Mouse (Mus musculus) G1E (cell line): ENCODE measurements around the gene Capzb. TPM values are rescaled to one million over a fixed set of nuclear protein-coding genes. Genes with fewer than 3 reads are reported as not detected.

ENCODE experiments used
- ATAC-seq: 2 replicates; pipeline ENCODE4 v1.8.0; 2016; ENCODE audit warnings: mild to moderate bottlenecking; ENCODE audit not compliant: insufficient number of reproducible peaks, poor library complexity, low FRiP score, severe bottlenecking; ENCODE audit errors: extremely low read depth
- DNase-seq: peaks from one replicate; pipeline ENCODE4 v3.0.0; 2012; ENCODE audit warnings: low spot score
- H3K27me3 ChIP-seq: 2 replicates; pipeline ENCODE4 v1.6.1; 2012; ENCODE audit warnings: mild to moderate bottlenecking, low read length, inconsistent platforms; ENCODE audit not compliant: insufficient read depth
- H3K36me3 ChIP-seq: replicated peaks from 2 replicates; pipeline ENCODE3; 2012; ENCODE audit warnings: mild to moderate bottlenecking, inconsistent platforms
- H3K4me1 ChIP-seq: 2 replicates; pipeline ENCODE4 v1.6.1; 2012; ENCODE audit warnings: low read depth, low read length, inconsistent platforms, mixed read lengths; ENCODE audit not compliant: insufficient read depth
- H3K4me3 ChIP-seq: 2 replicates; pipeline ENCODE4 v1.5.1; 2012; ENCODE audit warnings: low read depth, mild to moderate bottlenecking, inconsistent platforms, low read length, moderate library complexity, mixed read lengths
- H3K9me3 ChIP-seq: replicated peaks from 2 replicates; pipeline ENCODE4 v1.6.1; 2012; ENCODE audit warnings: inconsistent platforms
- CTCF ChIP-seq: IDR thresholded peaks from 2 replicates; pipeline ENCODE4 v1.5.1; 2012; ENCODE audit warnings: low read depth, low read length, inconsistent platforms, mixed read lengths
- GATA1 ChIP-seq: IDR thresholded peaks from 2 replicates; pipeline ENCODE4 v1.6.1; 2012; ENCODE audit warnings: borderline replicate concordance, low read length, inconsistent platforms, mixed read lengths
- GATA2 ChIP-seq: IDR thresholded peaks from 2 replicates; pipeline ENCODE4 v1.6.1; 2012; ENCODE audit warnings: low read depth, low read length, inconsistent platforms, borderline replicate concordance
- POLR2AphosphoS5 ChIP-seq: IDR thresholded peaks from 2 replicates; pipeline ENCODE4 v1.6.1; 2012; ENCODE audit warnings: low read depth, low read length, inconsistent platforms; ENCODE audit not compliant: insufficient replicate concordance
- TAL1 ChIP-seq: conservative IDR thresholded peaks from 2 replicates; pipeline ENCODE4 v1.6.1; 2012; ENCODE audit warnings: low read depth, low read length, inconsistent platforms, mixed read lengths
- polyA plus RNA-seq: library from polyadenylated mRNA; stranded (reverse); fragments of >175 nt; gene quantifications from 2 replicates; pipeline ENCODE4 v1.2.3, GENCODE M21; 2012
- total RNA-seq, 2 experiments: library from RNA; stranded (forward) in 1 of 2; stranded (reverse) in 1 of 2; fragments of 200-1000 nt in 1 of 2; fragments of >200 nt in 1 of 2; fragmentation: Nextera tagmentation in 1 of 2; gene quantifications; 2 replicates each; pipeline ENCODE4 v1.2.3; 2014 to 2017

Capzb gene
- total and polyA plus RNA-seq, 3 experiments = 91.8 to 310 (median 110) TPM

GRCm38 (mm10) chr4:139262981-139263380 lies 70.3 kb downstream of the Capzb start:
- Histone ChIP-seq H3K27me3 (no peaks in the 10 kb centered on the region), H3K4me1 (peaks cover 3% of the 10 kb centered on the region), H3K4me3 (no peak overlapping the region), H3K9me3 (no peaks in the 10 kb centered on the region), H3K36me3 (peaks cover 100% of the 10 kb centered on the region)
- ATAC-seq (no peak), DNase-seq (no peak)
- no peak for TF ChIP-seq CTCF

- DNase-seq = no peak
- no peak for ATAC-seq
These were observed 73.2 kb downstream of the Capzb start for GRCm38 (mm10) chr4:139265783-139266499.

GRCm38 (mm10) chr4:139266500-139266865 lies 73.8 kb downstream of the Capzb start:
- no peak for TF ChIP-seq TAL1
- no peak for TF ChIP-seq GATA1
- no peak for TF ChIP-seq POLR2AphosphoS5
- no peak for TF ChIP-seq GATA2
- TF ChIP-seq CTCF = no peak
- Histone ChIP-seq H3K36me3 (peaks cover 100% of the 10 kb centered on the region), H3K4me1 (no peaks in the 10 kb centered on the region), H3K9me3 (no peaks in the 10 kb centered on the region), H3K4me3 (no peak overlapping the region), H3K27me3 (no peaks in the 10 kb centered on the region)
- no peak for DNase-seq
- no peak for ATAC-seq

More at GRCm38 (mm10) chr4:139265783-139266499, 73.2 kb downstream of the Capzb start:
- no peak for TF ChIP-seq TAL1
- no peaks in the 10 kb centered on the region for H3K9me3 ChIP-seq
- H3K27me3 ChIP-seq = no peaks in the 10 kb centered on the region
- no peaks in the 10 kb centered on the region for H3K4me1 ChIP-seq
- peaks cover 100% of the 10 kb centered on the region for H3K36me3 ChIP-seq
- H3K4me3 ChIP-seq = no peak overlapping the region

DNA sequence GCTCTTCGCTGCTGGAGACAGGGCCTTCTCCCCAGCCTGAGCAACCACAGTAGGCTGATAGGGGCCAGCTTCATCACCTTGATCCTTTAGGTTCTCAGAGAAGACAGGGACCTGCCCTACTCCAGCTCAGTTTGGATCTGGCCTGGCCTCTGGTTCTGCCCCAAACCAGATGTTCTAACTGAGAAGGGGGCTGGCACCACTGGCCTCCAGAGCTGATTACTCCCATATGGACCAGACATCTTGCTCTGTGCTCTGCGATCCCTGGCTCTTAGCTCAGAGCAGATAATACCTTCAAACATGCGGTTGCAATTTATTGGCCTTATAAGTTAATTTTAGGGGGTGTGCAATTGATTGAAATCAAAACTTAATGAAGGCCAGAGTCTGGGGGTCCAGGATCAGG lies 74.6 kb downstream of the Capzb start:
- Histone ChIP-seq H3K27me3 (no peaks in the 10 kb centered on the region), H3K36me3 (peaks cover 100% of the 10 kb centered on the region), H3K4me3 (no peak overlapping the region), H3K9me3 (no peaks in the 10 kb centered on the region), H3K4me1 (no peaks in the 10 kb centered on the region)
- no peak for TF ChIP-seq POLR2AphosphoS5
- no peak for TF ChIP-seq CTCF
- TF ChIP-seq GATA2 = no peak
- TF ChIP-seq GATA1 = no peak
- TF ChIP-seq TAL1 = no peak
- DNase-seq (no peak), ATAC-seq (no peak)

DNA sequence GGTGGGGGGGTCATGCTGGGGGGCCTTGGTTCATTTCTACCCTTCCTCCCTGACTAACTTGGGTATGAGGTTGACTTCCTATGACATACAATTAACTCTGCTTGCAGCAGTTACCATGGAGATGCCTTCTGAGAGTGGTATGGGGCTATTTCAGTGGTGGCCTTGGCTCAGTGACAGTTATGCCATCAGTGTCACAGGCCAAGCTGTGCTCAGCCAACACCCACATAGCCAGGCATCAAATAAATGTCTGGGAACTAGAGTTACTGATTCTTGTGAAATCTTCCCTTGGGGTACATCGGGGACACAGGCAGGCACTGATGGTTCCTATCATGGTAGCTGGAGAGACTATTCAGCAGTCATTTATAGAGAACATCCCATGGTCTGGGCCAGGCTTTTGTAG lies 75.5 kb downstream of the Capzb start:
- no peaks in the 10 kb centered on the region for H3K9me3 ChIP-seq
- ATAC-seq = no peak
- H3K4me3 ChIP-seq = no peak overlapping the region
- TF ChIP-seq GATA2 (no peak), GATA1 (no peak), CTCF (no peak), POLR2AphosphoS5 (no peak), TAL1 (no peak)
- no peaks in the 10 kb centered on the region for H3K27me3 ChIP-seq
- DNase-seq = no peak
- no peaks in the 10 kb centered on the region for H3K4me1 ChIP-seq
- H3K36me3 ChIP-seq = peaks cover 100% of the 10 kb centered on the region

DNA sequence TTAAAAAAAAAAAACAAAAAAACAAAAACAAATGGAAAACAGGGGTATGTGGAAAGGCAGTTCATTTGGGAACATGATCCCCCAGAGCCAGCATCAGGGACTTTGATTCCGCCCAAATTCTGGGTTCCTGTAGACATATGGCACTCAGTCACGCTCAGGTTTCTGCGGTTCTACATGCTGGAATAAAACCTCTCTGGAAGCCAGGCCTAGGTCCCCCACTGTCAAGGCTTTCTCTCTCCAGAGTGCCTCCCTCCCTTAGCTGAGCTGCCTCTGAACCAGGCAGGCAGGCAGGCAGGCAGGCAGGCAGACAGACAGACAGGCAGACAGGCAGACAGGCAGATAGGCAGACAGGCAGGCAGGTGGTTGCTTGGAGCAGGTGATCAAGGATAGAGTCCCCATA lies 77.5 kb downstream of the Capzb start:
- Histone ChIP-seq H3K36me3 (peaks cover 100% of the 10 kb centered on the region), H3K9me3 (no peaks in the 10 kb centered on the region), H3K4me1 (no peaks in the 10 kb centered on the region), H3K27me3 (no peaks in the 10 kb centered on the region), H3K4me3 (no peak overlapping the region)
- no peak for DNase-seq
- TF ChIP-seq GATA2 = no peak
- TF ChIP-seq GATA1 = no peak
- TF ChIP-seq POLR2AphosphoS5 = no peak
- no peak for ATAC-seq

DNA sequence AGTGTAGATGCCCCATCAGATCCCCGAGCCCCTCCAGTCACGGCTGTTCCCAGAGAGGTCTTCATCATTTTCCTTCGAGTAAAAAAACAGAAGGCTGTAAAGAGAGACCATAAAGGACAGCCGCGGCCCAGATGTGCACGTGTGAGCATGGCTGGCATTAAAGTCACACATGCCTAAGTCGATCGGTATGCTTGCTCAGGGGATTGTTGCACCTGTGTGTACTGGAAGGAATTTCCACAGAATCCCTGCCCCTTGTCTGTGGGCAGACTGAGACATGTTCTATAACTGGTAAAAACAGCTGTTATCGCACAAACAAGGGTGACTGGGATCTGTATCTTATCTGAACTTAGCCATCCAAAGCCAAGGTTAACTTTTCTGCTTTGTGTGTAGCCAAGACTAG lies 78.9 kb downstream of the Capzb start:
- Histone ChIP-seq H3K9me3 (no peaks in the 10 kb centered on the region), H3K36me3 (peaks cover 100% of the 10 kb centered on the region), H3K27me3 (no peaks in the 10 kb centered on the region), H3K4me1 (no peaks in the 10 kb centered on the region), H3K4me3 (no peak overlapping the region)
- no peak for TF ChIP-seq POLR2AphosphoS5
- no peak for TF ChIP-seq GATA2
- TF ChIP-seq GATA1 = no peak
- TF ChIP-seq CTCF = no peak
- TF ChIP-seq TAL1 = no peak
- ATAC-seq = no peak
- DNase-seq = no peak
